Mouse (Mus musculus) CD4-positive, CD25-positive, alpha-beta regulatory T cell, adult 2 months (primary cell): ENCODE measurements around the gene Sh3d19.

Experiments
- DNase-seq: peaks from one replicate; pipeline ENCODE4 v3.0.0-alpha.2; 2012; ENCODE audit warnings: low read depth, low spot score

The Sh3d19 gene

GRCm38 (mm10) chr3:86135886-86136563, 165.1 kb downstream of the Sh3d19 start:
- DNase-seq: no peak

GRCm38 (mm10) chr3:86136936-86137574, 166.1 kb downstream of the Sh3d19 start:
- DNase-seq: no peak

GRCm38 (mm10) chr3:86139660-86140059, 168.8 kb downstream of the Sh3d19 start:
- no peak for DNase-seq

GRCm38 (mm10) chr3:86141366-86141765, 170.5 kb downstream of the Sh3d19 start:
- peak; percentile 10 for DNase-seq

- no peak for DNase-seq
Observed at GRCm38 (mm10) chr3:86141886-86142262, 171.0 kb downstream of the Sh3d19 start.

GRCm38 (mm10) chr3:86142263-86142933, 171.5 kb downstream of the Sh3d19 start, which contains the start of gene Rps3a1:
Rps3a1 (minus strand) TSS chr3:86142702.
- DNase-seq: peak; percentile 99

- no peak for DNase-seq
Observed at GRCm38 (mm10) chr3:86142934-86143317, 172.0 kb downstream of the Sh3d19 start.

GRCm38 (mm10) chr3:86143343-86143742, 172.4 kb downstream of the Sh3d19 start:
- DNase-seq: peak; percentile 13

- no peak for DNase-seq
Observed at GRCm38 (mm10) chr3:86149063-86149462, 178.2 kb downstream of the Sh3d19 start.

GRCm38 (mm10) chr3:86149521-86149920, 178.6 kb downstream of the Sh3d19 start:
- DNase-seq: no peak

GRCm38 (mm10) chr3:86168841-86169425, 198.0 kb downstream of the Sh3d19 start:
- no peak for DNase-seq

GRCm38 (mm10) chr3:86179714-86180113, 208.8 kb downstream of the Sh3d19 start:
- no peak for DNase-seq
